Mouse (Mus musculus) midbrain, postnatal 0 days (tissue): ENCODE measurements at regions not wholly inside any gene's neighbourhood (a gene's known extent, or its start where the extent isn't known, plus 50 kb on each side); places are given as distances from the start of the nearest gene placed in this dataset.

ENCODE experiments used
- ATAC-seq: fragments of 200-750 bp; cut with Nextera tagmentation; 2 replicates; pipeline ENCODE4 v1.8.0; 2017; ENCODE audit warnings: moderate number of reproducible peaks, mild to moderate bottlenecking, moderate TSS enrichment, moderate library complexity; ENCODE audit not compliant: low FRiP score
- DNase-seq: peaks from one replicate; pipeline ENCODE4 v3.0.0-alpha.2; 2015; ENCODE audit warnings: low spot score
- H3K27ac ChIP-seq: fragments of 300-500 bp; sonication (generic); 2 replicates; pipeline ENCODE4 v1.5.1; 2014; ENCODE audit warnings: low read depth, mild to moderate bottlenecking, low read length, mixed read lengths
- H3K27me3 ChIP-seq: fragments of 300-500 bp; sonication (generic); 2 replicates; pipeline ENCODE4 v1.6.1; 2014; ENCODE audit warnings: low read length, control low read depth, mixed read lengths; ENCODE audit not compliant: insufficient read depth
- H3K36me3 ChIP-seq: fragments of 300-500 bp; sonication (generic); 2 replicates; pipeline ENCODE4 v1.6.1; 2014; ENCODE audit warnings: low read length, control low read depth, mixed read lengths; ENCODE audit not compliant: insufficient read depth
- H3K4me1 ChIP-seq: fragments of 300-500 bp; sonication (generic); 2 replicates; pipeline ENCODE4 v1.6.1; 2014; ENCODE audit warnings: mild to moderate bottlenecking, control low read depth, antibody characterized with exemption, low read length, mixed read lengths; ENCODE audit not compliant: insufficient read depth
- H3K4me2 ChIP-seq: fragments of 300-500 bp; sonication (generic); 2 replicates; pipeline ENCODE4 v1.6.1; 2014; ENCODE audit warnings: low read depth, mild to moderate bottlenecking, low read length, mixed read lengths; ENCODE audit not compliant: poor library complexity, severe bottlenecking
- H3K4me3 ChIP-seq: fragments of 300-500 bp; sonication (generic); 2 replicates; pipeline ENCODE4 v1.5.1; 2014; ENCODE audit warnings: low read depth, mild to moderate bottlenecking, low read length, moderate library complexity
- H3K9ac ChIP-seq: fragments of 300-500 bp; sonication (generic); replicated peaks from 2 replicates; pipeline ENCODE4 v1.6.1; 2014; ENCODE audit warnings: mild to moderate bottlenecking, low read length, moderate library complexity, mixed read lengths; ENCODE audit not compliant: poor library complexity, severe bottlenecking
- H3K9me3 ChIP-seq: fragments of 300-500 bp; sonication (generic); 2 replicates; pipeline ENCODE4 v1.6.1; 2016; ENCODE audit warnings: low read length, control low read depth
- CTCF ChIP-seq: IDR thresholded peaks from 2 replicates; pipeline ENCODE4 v1.5.1; 2016; ENCODE audit warnings: antibody characterized with exemption, mild to moderate bottlenecking
- WGBS: fragments of 180-500 bp; shearing (Covaris S2); extraction: QIAGEN DNeasy Blood & Tissue Kit; methylation state at CpG from one replicate; pipeline ENCODE4 v1.1.7; 2014; 5-methylcytosine and 5-hydroxymethylcytosine counted together

DNA sequence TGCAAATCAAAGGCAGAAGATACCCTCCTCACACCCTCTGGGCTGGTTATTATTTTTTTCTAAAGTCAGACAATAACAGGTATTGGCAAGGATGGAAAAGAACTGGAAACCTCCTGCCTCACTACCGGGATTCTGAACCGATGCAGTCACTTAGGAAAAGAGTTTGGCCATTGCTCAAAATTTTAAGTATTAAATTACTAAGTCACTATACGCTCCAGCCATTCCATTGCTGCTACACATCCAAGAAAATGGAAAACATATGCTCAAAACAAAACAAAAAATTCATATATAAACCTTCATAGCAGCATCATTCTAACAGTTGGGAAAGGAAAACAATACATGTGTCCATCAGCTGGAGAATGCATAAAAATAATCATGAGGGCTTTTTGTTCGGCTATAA is 63.9 kb upstream of the Pias1 start:
- ATAC-seq = no peak
- Histone ChIP-seq H3K27me3 (no peaks in the 10 kb centered on the region), H3K9ac (no peak overlapping the region), H3K9me3 (no peaks in the 10 kb centered on the region), H3K4me2 (no peak overlapping the region), H3K4me3 (no peak overlapping the region), H3K4me1 (no peaks in the 10 kb centered on the region), H3K27ac (no peak overlapping the region), H3K36me3 (no peaks in the 10 kb centered on the region)
- 88% methylated on average over 4 of the region's 4 CpGs for WGBS
- DNase-seq = no peak
- no peak for TF ChIP-seq CTCF

DNA sequence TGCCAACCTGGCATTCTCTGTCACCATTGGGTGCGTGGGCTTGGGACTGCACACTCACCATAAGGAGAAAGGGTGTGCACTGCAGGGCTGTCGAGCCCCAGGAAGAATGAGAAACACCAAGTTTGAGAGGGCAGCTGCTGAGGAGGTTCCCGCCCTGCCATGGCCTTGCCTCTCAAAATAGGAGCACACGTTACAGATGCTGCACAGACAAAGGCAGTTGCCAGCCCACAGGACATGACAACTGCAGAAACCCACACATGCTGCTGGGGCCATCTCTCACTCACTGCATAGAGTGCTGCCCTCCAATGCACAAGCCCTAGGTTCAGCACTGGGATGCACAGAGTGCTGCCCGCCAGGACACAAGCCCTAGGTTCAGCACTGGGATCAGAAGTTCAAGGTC is 61.6 kb upstream of the Pias1 start:
- no peaks in the 10 kb centered on the region for H3K9me3 ChIP-seq
- ATAC-seq (no peak), DNase-seq (no peak)
- H3K9ac ChIP-seq = no peak overlapping the region
- H3K4me1 ChIP-seq = no peaks in the 10 kb centered on the region
- 77% methylated on average over 5 of the region's 5 CpGs for WGBS
- H3K27ac ChIP-seq = no peak overlapping the region
- no peak overlapping the region for H3K4me2 ChIP-seq
- H3K27me3 ChIP-seq = no peaks in the 10 kb centered on the region
- TF ChIP-seq CTCF = no peak
- H3K36me3 ChIP-seq = no peaks in the 10 kb centered on the region
- no peak overlapping the region for H3K4me3 ChIP-seq

DNA sequence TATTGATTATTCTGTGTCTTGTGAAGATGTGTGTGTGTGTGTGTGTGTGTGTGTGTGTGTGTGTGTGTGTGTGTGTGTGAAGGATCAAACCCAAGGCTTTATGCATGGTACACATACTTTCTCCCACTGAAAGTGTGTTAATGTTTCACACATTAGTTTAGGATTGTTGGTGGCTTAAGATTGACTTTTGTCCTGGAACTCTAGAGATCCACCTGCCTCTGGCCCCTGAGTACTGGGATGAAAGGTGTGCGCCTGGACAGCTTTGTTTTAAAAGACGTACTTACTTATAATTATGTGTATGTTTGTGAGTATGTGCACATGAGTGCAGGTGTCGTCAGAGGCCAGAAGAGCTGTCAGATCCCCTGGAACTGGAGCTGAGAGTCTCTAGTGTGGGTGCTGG is 59.3 kb upstream of the Pias1 start:
- Histone ChIP-seq H3K9me3 (no peaks in the 10 kb centered on the region), H3K4me1 (no peaks in the 10 kb centered on the region), H3K27ac (no peak overlapping the region), H3K9ac (no peak overlapping the region), H3K27me3 (no peaks in the 10 kb centered on the region), H3K4me3 (no peak overlapping the region), H3K4me2 (no peak overlapping the region), H3K36me3 (no peaks in the 10 kb centered on the region)
- ATAC-seq (no peak), DNase-seq (no peak)
- WGBS = 89% methylated on average over 3 of the region's 3 CpGs
- TF ChIP-seq CTCF = no peak

GRCm38 (mm10) chr9:63045531-63045930 is 57.8 kb upstream of the Pias1 start:
- H3K9me3 ChIP-seq = no peaks in the 10 kb centered on the region
- H3K9ac ChIP-seq = no peak overlapping the region
- DNase-seq (no peak), ATAC-seq (no peak)
- no peak for TF ChIP-seq CTCF
- no peaks in the 10 kb centered on the region for H3K36me3 ChIP-seq
- H3K27ac ChIP-seq = no peak overlapping the region
- no peaks in the 10 kb centered on the region for H3K4me1 ChIP-seq
- 91% methylated on average over 4 of the region's 4 CpGs for WGBS
- no peak overlapping the region for H3K4me3 ChIP-seq
- H3K27me3 ChIP-seq = no peaks in the 10 kb centered on the region
- no peak overlapping the region for H3K4me2 ChIP-seq

GRCm38 (mm10) chr9:63043304-63043703 is 55.6 kb upstream of the Pias1 start:
- 60% methylated on average over 3 of the region's 3 CpGs for WGBS
- Histone ChIP-seq H3K9ac (no peak overlapping the region), H3K4me2 (no peak overlapping the region)

GRCm38 (mm10) chr9:63038031-63038430 is 50.3 kb upstream of the Pias1 start:
- no peaks in the 10 kb centered on the region for H3K9me3 ChIP-seq
- no peaks in the 10 kb centered on the region for H3K36me3 ChIP-seq
- H3K27ac ChIP-seq = no peak overlapping the region
- no peaks in the 10 kb centered on the region for H3K4me1 ChIP-seq
- H3K4me3 ChIP-seq = no peak overlapping the region
- WGBS = 93% methylated on average over 6 of the region's 6 CpGs
- H3K27me3 ChIP-seq = no peaks in the 10 kb centered on the region
- no peak for ATAC-seq
- TF ChIP-seq CTCF = no peak
- H3K9ac ChIP-seq = no peak overlapping the region
- H3K4me2 ChIP-seq = no peak overlapping the region
- DNase-seq = no peak

More at GRCm38 (mm10) chr9:63043304-63043703, 55.6 kb upstream of the Pias1 start:
- DNase-seq (no peak), ATAC-seq (no peak)
- Histone ChIP-seq H3K4me3 (no peak overlapping the region), H3K27me3 (no peaks in the 10 kb centered on the region), H3K36me3 (no peaks in the 10 kb centered on the region), H3K27ac (no peak overlapping the region), H3K4me1 (no peaks in the 10 kb centered on the region), H3K9me3 (no peaks in the 10 kb centered on the region)
- TF ChIP-seq CTCF = no peak
